Mouse (Mus musculus) MEL (cell line): ENCODE data around the gene Eml1. TPM values are rescaled to one million over a fixed set of nuclear protein-coding genes. Genes with fewer than 3 reads are reported as not detected.

Experiments used
- DNase-seq: peaks from one replicate; pipeline ENCODE4 v3.0.0; 2011; ENCODE audit warnings: low read depth, low spot score
- H3K27ac ChIP-seq: 2 replicates; pipeline ENCODE4 v1.5.1; 2012; ENCODE audit warnings: low read depth, mild to moderate bottlenecking, control low read depth, low read length, moderate library complexity; ENCODE audit not compliant: control insufficient read depth
- H3K27me3 ChIP-seq, 2 experiments: fragments of 150-350 bp in 1 of 2; sonication (generic) in 1 of 2; 2 replicates each; pipeline ENCODE4 v1.6.1; 2012; ENCODE audit warnings: low read length in 2 of 2, mild to moderate bottlenecking in 2 of 2, improper control_type of control experiment in 1 of 2, moderate library complexity in 1 of 2; ENCODE audit not compliant: insufficient read depth in 2 of 2, control insufficient read depth in 1 of 2
- H3K36me3 ChIP-seq, 2 experiments: 2 replicates each; pipeline ENCODE4 v1.6.1; 2012 to 2014; ENCODE audit warnings: low read length in 2 of 2, improper control_type of control experiment in 1 of 2, inconsistent platforms in 1 of 2, mild to moderate bottlenecking in 1 of 2; ENCODE audit not compliant: insufficient read depth in 2 of 2, control insufficient read depth in 1 of 2
- H3K4me1 ChIP-seq, 2 experiments: fragments of 150-350 bp in 1 of 2; sonication (generic) in 1 of 2; 2 replicates each; pipeline ENCODE4 v1.6.1; 2012; ENCODE audit warnings: low read length in 2 of 2, improper control_type of control experiment in 1 of 2, mild to moderate bottlenecking in 1 of 2; ENCODE audit not compliant: insufficient read depth in 2 of 2, control insufficient read depth in 1 of 2
- H3K4me3 ChIP-seq, 2 experiments: fragments of 150-350 bp in 1 of 2; sonication (generic) in 1 of 2; 2 replicates each; pipeline ENCODE4 v1.5.1; 2012; ENCODE audit warnings: low read depth in 2 of 2, low read length in 2 of 2, mild to moderate bottlenecking in 2 of 2, moderate library complexity in 2 of 2, control low read depth in 1 of 2, improper control_type of control experiment in 1 of 2; ENCODE audit not compliant: control insufficient read depth in 1 of 2, insufficient read depth in 1 of 2
- H3K79me2 ChIP-seq: 2 replicates; pipeline ENCODE4 v1.6.1; 2012; ENCODE audit warnings: mild to moderate bottlenecking, low read length, moderate library complexity; ENCODE audit not compliant: control insufficient read depth, poor library complexity, insufficient read depth
- H3K9ac ChIP-seq: 2 replicates; pipeline ENCODE4 v1.6.1; 2012; ENCODE audit warnings: low read depth, mild to moderate bottlenecking, control low read depth, low read length, moderate library complexity; ENCODE audit not compliant: control insufficient read depth, poor library complexity, severe bottlenecking
- H3K9me3 ChIP-seq: fragments of 150-350 bp; sonication (generic); replicated peaks from 2 replicates; pipeline ENCODE4 v1.6.1; 2012; ENCODE audit warnings: mild to moderate bottlenecking, low read length, improper control_type of control experiment, moderate library complexity; ENCODE audit not compliant: insufficient read depth
- EP300 ChIP-seq, 2 experiments: IDR thresholded peaks; 2 replicates each; pipeline ENCODE4 v1.6.1; 2011; ENCODE audit warnings: improper control_type of control experiment in 2 of 2, low read length in 2 of 2, low read depth in 1 of 2, mild to moderate bottlenecking in 1 of 2
- ETS1 ChIP-seq: IDR thresholded peaks from 2 replicates; pipeline ENCODE4 v1.6.1; 2012; ENCODE audit warnings: low read depth, mild to moderate bottlenecking, inconsistent platforms, low read length, improper control_type of control experiment, moderate library complexity
- GATA1 ChIP-seq: IDR thresholded peaks from 2 replicates; pipeline ENCODE4 v1.6.1; 2011; ENCODE audit warnings: low read depth, low read length, improper control_type of control experiment
- HCFC1 ChIP-seq: IDR thresholded peaks from 2 replicates; pipeline ENCODE4 v1.6.1; 2012; ENCODE audit warnings: low read depth, mild to moderate bottlenecking, inconsistent platforms, low read length, improper control_type of control experiment, moderate library complexity
- KAT2A ChIP-seq: conservative IDR thresholded peaks from 2 replicates; pipeline ENCODE4 v1.6.1; 2012; ENCODE audit warnings: low read depth, low read length, improper control_type of control experiment, inconsistent platforms
- MAFK ChIP-seq: IDR thresholded peaks from 2 replicates; pipeline ENCODE4 v1.6.1; 2011; ENCODE audit warnings: low read depth, mild to moderate bottlenecking, low read length, improper control_type of control experiment, borderline replicate concordance
- MAX ChIP-seq: IDR thresholded peaks from 2 replicates; pipeline ENCODE4 v1.6.1; 2011; ENCODE audit warnings: low read length, improper control_type of control experiment
- MAZ ChIP-seq: IDR thresholded peaks from 2 replicates; pipeline ENCODE4 v1.6.1; 2012; ENCODE audit warnings: low read depth, mild to moderate bottlenecking, inconsistent platforms, low read length, improper control_type of control experiment
- MEF2A ChIP-seq: IDR thresholded peaks from 2 replicates; pipeline ENCODE4 v1.6.1; 2014; ENCODE audit warnings: low read depth, mild to moderate bottlenecking, inconsistent platforms, low read length, improper control_type of control experiment; ENCODE audit not compliant: poor library complexity, insufficient replicate concordance, severe bottlenecking; ENCODE audit errors: extremely low read depth
- MXI1 ChIP-seq: IDR thresholded peaks from 2 replicates; pipeline ENCODE4 v1.6.1; 2011; ENCODE audit warnings: mild to moderate bottlenecking, low read depth, low read length, improper control_type of control experiment
- MYB ChIP-seq: IDR thresholded peaks from 2 replicates; pipeline ENCODE4 v1.6.1; 2011; ENCODE audit warnings: mild to moderate bottlenecking, low read depth, low read length, improper control_type of control experiment
- NELFE ChIP-seq: IDR thresholded peaks from 2 replicates; pipeline ENCODE4 v1.6.1; 2011; ENCODE audit warnings: low read depth, low read length, improper control_type of control experiment
- NRF1 ChIP-seq: IDR thresholded peaks from 2 replicates; pipeline ENCODE4 v1.6.1; 2014; ENCODE audit warnings: low read depth, mild to moderate bottlenecking, inconsistent platforms, low read length, improper control_type of control experiment, moderate library complexity; ENCODE audit not compliant: poor library complexity, insufficient read depth, severe bottlenecking
- POLR2AphosphoS2 ChIP-seq: IDR thresholded peaks from 2 replicates; pipeline ENCODE4 v1.6.1; 2011; ENCODE audit warnings: low read length, improper control_type of control experiment
- RCOR1 ChIP-seq: IDR thresholded peaks from 2 replicates; pipeline ENCODE4 v1.6.1; 2012; ENCODE audit warnings: low read depth, mild to moderate bottlenecking, inconsistent platforms, low read length, improper control_type of control experiment
- SMC3 ChIP-seq: IDR thresholded peaks from 2 replicates; pipeline ENCODE4 v1.6.1; 2011; ENCODE audit warnings: low read depth, low read length, improper control_type of control experiment
- TCF12 ChIP-seq: IDR thresholded peaks from 2 replicates; pipeline ENCODE4 v1.6.1; 2014; ENCODE audit warnings: low read depth, mild to moderate bottlenecking, inconsistent platforms, low read length, improper control_type of control experiment, moderate library complexity
- UBTF ChIP-seq: IDR thresholded peaks from 2 replicates; pipeline ENCODE4 v1.6.1; 2012; ENCODE audit warnings: low read depth, mild to moderate bottlenecking, inconsistent platforms, low read length, improper control_type of control experiment, moderate library complexity, borderline replicate concordance; ENCODE audit not compliant: insufficient read depth
- USF1 ChIP-seq: IDR thresholded peaks from 2 replicates; pipeline ENCODE4 v1.6.1; 2014; ENCODE audit warnings: low read depth, mild to moderate bottlenecking, inconsistent platforms, low read length, improper control_type of control experiment, moderate library complexity
- ZC3H11A ChIP-seq: IDR thresholded peaks from 2 replicates; pipeline ENCODE4 v1.6.1; 2012; ENCODE audit warnings: low read depth, mild to moderate bottlenecking, inconsistent platforms, low read length, improper control_type of control experiment
- ZKSCAN1 ChIP-seq: IDR thresholded peaks from 2 replicates; pipeline ENCODE4 v1.6.1; 2012; ENCODE audit warnings: low read depth, mild to moderate bottlenecking, inconsistent platforms, low read length, improper control_type of control experiment, moderate library complexity
- ZMIZ1 ChIP-seq: IDR thresholded peaks from 2 replicates; pipeline ENCODE4 v1.6.1; 2012; ENCODE audit warnings: low read depth, mild to moderate bottlenecking, inconsistent platforms, low read length, improper control_type of control experiment, moderate library complexity
- polyA plus RNA-seq, 2 experiments: library from polyadenylated mRNA; stranded (reverse) in 1 of 2; unstranded in 1 of 2; fragments of >175 nt in 1 of 2; fragments of >200 nt in 1 of 2; gene quantifications; 2 replicates each; pipeline versions ENCODE4 v1.2.1 to v1.2.4; 2012; ENCODE audit warnings: low replicate concordance in 2 of 2, low read depth in 1 of 2; ENCODE audit not compliant: insufficient read length in 2 of 2, insufficient read depth in 1 of 2, missing spikeins in 1 of 2
- total RNA-seq: library from RNA; depleted of rRNA; stranded (reverse); fragments of 300-350 nt; gene quantifications from 2 replicates; pipeline ENCODE4 v1.2.3, GENCODE M21; 2012

Eml1 gene
- total and polyA plus RNA-seq, 3 experiments: not detected

DNA sequence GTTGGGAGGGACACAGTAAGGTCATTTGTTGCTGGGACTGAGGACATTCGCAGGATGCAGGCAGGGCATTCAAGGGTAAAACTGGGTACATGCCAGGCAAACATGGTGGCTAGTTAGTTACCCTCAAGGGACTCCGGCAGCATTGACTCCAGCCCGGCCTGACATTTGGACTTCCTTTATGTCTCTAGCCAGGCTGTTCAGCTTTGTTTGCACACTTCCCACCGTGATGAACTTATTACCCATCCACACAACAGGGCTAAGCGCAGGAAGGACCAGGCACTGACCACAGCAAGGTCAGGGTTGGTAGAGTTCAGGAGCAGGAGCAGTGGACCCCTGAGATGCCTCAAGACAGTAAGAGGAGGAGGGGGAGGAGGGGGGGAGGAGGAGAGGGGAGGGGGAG lies 1.8 kb upstream of the Eml1 start:
- Histone ChIP-seq H3K4me1 (no peaks in the 10 kb centered on the region), H3K4me3 (no peak overlapping the region), H3K27ac (no peak overlapping the region), H3K36me3 (no peaks in the 10 kb centered on the region), H3K27me3 (no peaks in the 10 kb centered on the region), H3K9me3 (no peaks in the 10 kb centered on the region), H3K9ac (no peak overlapping the region), H3K79me2 (no peaks in the 10 kb centered on the region)
- TF ChIP-seq MAX: no peak
- TF ChIP-seq MYB: no peak
- TF ChIP-seq RCOR1: no peak
- no peak for TF ChIP-seq HCFC1
- no peak for TF ChIP-seq MAZ
- no peak for TF ChIP-seq USF1
- no peak for TF ChIP-seq ZKSCAN1
- no peak for TF ChIP-seq UBTF
- TF ChIP-seq MEF2A: no peak
- no peak for TF ChIP-seq POLR2AphosphoS2
- TF ChIP-seq NRF1: no peak
- TF ChIP-seq ZMIZ1: no peak
- no peak for TF ChIP-seq GATA1
- no peak for TF ChIP-seq MXI1
- TF ChIP-seq EP300 (IDR thresholded peaks at IDR 0.05; ENCODE audit: low read depth in 1 of 2, low read length in 2 of 2): no peak
- no peak for TF ChIP-seq ZC3H11A
- no peak for DNase-seq

DNA sequence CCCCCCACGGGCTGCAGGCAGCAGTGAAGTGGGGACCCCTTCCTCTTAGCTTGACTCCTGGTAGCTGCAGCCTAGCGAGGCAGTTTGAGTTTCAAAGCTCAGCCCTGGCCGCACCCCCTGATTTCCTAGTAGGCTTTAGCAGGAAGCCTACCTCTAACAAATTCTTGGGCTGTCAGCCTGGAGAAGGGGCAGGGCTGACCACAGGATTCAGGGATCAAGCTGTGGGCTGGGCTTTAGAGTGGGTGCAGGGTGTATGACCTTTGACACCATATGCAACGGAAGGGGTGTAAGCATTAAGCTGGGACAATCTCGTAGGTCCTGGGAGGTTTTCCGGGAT lies 640 bp downstream of the Eml1 start:
- DNase-seq: no peak
- Histone ChIP-seq H3K79me2 (no peaks in the 10 kb centered on the region), H3K27ac (no peak overlapping the region)
- TF ChIP-seq MXI1 (no peak), NELFE (no peak), MAX (no peak), TCF12 (no peak), ZMIZ1 (no peak), MAFK (no peak), KAT2A (no peak), SMC3 (no peak), ETS1 (no peak)
- TF ChIP-seq, all 39 proteins: peak for 0
- H3K9me3 ChIP-seq: no peaks in the 10 kb centered on the region
- H3K9ac ChIP-seq: no peak overlapping the region
- no peaks in the 10 kb centered on the region for H3K36me3 ChIP-seq
- H3K27me3 ChIP-seq: no peaks in the 10 kb centered on the region
- no peaks in the 10 kb centered on the region for H3K4me1 ChIP-seq
- no peak overlapping the region for H3K4me3 ChIP-seq
